Mouse (Mus musculus) liver (tissue): ENCODE data around the gene Eef1akmt1.
A peak's percentile ranks its signal among the peaks of the same experiment; 100 is the strongest.

Experiments
- DNase-seq: peaks from one replicate; pipeline ENCODE4 v3.0.0-alpha.2; 2020; ENCODE audit warnings: mixed read lengths

Eef1akmt1 gene

DNA sequence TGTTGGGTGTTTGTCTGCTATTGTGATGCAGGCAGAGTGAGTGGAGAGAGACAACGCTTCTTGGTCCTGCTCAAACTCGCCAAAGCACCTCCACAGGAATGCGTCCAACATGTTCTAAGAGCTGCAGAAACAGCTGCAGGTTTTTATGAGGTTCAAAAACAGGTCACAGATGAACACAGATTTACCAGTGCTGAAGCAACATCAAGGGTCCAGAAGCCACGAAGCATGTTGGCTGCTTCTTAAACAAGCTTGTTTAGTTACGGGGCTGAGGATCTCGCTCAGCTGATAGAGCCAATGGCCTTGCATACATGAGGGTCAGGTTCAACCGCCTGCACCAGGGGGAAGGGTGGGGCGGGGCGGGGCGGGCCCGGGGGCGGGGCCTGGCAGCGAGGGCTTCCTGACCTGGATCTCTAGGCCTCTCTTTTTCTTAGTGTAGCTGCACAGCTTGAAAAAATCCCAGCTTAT is 24.8 kb downstream of the Eef1akmt1 start:
- peak; percentile 72 for DNase-seq

GRCm38 (mm10) chr14:57546131-57546530 is 25.3 kb downstream of the Eef1akmt1 start:
- DNase-seq: no peak

DNA sequence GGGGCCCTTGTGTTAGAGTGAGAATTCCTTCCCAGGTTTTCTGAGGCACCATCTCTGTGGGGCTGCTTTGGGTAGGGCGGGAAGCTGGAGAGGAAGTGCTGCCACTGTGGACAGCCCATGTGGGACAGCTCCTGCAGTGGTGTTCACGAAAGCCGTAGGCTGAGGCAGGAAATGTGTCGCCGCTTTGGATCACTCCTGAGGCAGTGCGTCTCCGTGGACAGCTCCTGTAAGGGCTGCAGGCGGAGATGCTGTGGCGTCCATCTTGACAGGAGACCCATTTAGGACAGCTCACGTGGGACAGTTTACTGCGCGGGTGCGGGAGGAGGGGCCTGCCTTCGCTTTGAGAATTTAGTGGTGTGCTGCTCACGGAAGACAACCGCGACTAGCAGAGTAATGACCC is 25.9 kb downstream of the Eef1akmt1 start:
- no peak for DNase-seq

DNA sequence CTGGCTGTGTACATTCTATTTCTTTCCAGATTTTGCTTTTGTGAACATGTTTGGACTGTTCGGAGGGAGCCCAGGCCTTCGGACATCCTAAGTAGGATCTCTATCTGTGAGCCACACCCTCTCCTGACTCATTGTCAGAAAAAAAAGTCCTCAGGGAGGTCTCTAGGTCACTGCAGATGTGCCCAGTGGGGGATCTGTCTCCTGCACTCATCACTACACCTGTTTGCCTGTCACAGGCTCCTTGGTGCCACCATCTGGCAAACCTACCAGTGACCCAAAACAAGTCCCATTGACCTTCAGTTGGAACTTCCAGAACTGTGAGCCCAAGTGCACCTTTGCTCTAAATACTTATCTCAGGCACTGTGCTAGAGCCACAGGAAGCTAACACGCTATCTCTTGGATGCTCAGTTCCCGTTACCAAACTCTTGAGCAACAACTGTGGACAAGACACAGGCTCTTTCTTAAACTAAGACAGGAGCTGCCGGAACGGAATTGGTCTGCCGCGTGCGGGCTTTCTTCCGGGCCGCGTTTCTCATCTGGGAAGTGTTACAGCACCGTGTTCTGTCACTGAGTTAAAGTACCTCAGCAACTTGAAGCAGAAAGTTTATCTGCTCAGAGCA is 27.9 kb downstream of the Eef1akmt1 start:
- no peak for DNase-seq

- no peak for DNase-seq
These were observed 29.2 kb downstream of the Eef1akmt1 start for GRCm38 (mm10) chr14:57542231-57542630.

GRCm38 (mm10) chr14:57540683-57541082 is 30.7 kb downstream of the Eef1akmt1 start:
- DNase-seq: no peak

DNA sequence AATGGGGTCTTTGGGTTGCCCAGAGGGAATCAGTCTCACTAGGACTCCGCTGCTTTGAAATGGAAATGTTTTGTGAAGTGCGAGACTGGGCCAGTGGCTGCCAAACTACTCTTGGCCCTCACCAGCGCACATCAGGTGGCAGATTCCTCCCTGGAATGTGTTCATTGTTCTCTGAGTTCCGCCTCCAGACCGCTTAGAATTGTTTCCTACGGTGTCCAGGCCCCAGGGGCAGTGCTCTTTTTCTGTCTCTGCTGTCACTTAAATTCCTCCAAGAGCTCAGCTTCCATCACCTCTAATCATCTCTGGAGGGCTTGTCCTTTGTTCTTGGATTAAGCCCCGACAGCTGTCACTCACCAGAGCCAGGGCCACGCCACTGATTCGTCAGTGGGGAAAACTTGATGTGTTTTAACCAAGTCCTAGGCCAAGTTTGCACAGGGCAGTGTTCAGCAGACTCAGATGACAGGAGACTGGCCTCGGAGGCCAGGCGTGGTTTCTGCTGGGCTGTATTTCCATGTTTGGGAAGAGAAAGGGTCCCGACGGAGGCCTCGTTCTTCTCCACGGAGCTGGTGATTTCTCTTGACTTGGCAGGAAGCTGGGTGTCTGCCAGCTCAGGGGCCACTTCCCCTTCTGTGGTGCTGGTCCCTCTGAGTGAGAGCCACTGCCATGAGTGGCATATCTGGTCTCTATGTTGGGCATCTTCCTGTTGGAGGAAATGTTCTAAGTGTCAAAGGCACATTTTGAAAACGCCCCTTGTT is 34.0 kb downstream of the Eef1akmt1 start:
- peak; percentile 42 for DNase-seq

GRCm38 (mm10) chr14:57536820-57537219 is 34.6 kb downstream of the Eef1akmt1 start:
- DNase-seq: no peak

- no peak for DNase-seq
These were observed 35.8 kb downstream of the Eef1akmt1 start for GRCm38 (mm10) chr14:57535646-57536045.

- DNase-seq: no peak
These were observed 36.5 kb downstream of the Eef1akmt1 start for GRCm38 (mm10) chr14:57534961-57535360.

GRCm38 (mm10) chr14:57534346-57534745 is 37.1 kb downstream of the Eef1akmt1 start:
- DNase-seq: no peak

DNA sequence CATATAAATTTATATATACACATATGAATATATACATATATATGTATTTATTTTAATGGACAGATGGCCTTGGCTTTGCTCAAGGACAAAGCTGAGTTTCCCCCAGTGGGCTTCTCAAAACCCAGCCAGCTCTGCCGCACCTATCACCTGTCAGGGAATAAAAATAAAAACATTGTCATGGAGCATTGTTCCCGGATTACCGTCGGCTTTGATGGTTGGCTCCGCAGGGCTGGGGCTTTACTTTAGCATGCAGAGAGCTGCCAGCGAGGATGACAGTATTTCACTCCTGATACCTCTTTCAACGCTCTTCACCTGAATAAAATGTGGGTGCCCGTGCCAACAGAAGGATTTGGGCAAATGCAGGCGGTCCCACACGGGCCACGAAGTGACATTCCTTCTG is 37.6 kb downstream of the Eef1akmt1 start:
- no peak for DNase-seq

GRCm38 (mm10) chr14:57533214-57533613 is 38.2 kb downstream of the Eef1akmt1 start:
- DNase-seq: peak; percentile 54

GRCm38 (mm10) chr14:57532577-57532976 is 38.8 kb downstream of the Eef1akmt1 start:
- DNase-seq: no peak

GRCm38 (mm10) chr14:57529786-57530515 is 41.5 kb downstream of the Eef1akmt1 start:
- DNase-seq: no peak

DNA sequence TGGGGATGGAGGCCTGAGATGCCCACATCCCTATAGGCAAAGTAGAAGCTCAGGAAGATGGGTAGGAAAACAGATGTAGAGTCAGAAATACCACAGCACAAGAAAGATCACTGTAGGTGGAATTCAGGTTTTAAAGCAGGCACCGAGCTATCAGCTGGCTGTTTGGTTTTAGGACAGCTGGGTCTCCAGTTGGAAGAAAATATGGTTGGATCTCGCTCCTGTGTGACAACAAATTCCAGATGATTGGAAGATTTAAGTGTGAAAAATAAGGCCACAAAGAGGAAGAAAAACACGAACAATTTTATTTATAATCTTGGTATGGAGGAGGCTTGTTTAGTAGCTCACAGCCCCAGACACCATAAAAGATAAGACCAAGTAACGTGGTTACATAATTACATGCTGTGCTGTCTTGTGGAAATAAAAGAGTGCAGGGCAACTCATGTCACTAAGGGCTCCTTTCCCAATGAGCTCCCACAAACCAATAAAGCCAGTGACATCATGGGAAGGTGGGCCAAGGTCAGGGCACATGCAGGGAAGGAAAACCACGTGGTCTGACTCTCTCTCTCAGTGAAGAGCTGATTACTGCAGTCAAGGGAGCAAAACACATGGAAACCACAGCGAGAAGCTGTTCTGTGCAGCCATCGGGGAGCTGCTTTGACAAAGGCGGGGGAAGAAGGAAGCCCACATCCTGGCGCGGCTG is 42.2 kb downstream of the Eef1akmt1 start:
- DNase-seq: no peak

- no peak for DNase-seq
These were observed 43.8 kb downstream of the Eef1akmt1 start for GRCm38 (mm10) chr14:57527598-57527997.

DNA sequence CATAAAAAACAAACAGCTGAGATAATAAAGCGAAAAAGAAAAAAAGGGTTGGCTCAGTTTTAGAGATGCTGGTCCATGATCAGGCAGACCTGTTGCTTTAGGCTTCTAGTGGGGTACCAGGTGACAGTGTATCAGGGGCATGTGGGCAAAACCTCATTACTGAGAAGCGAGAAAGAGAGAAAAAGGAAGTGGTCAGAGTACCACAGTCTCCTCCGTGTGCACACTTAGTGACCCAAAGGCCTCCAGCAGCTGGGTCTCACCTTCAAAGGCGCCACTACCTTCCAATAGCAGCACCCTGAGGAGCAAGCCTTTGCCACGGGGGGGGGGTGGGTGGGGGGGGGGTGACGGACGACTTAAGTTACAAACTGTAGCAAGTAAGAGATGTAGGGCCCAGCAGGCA is 44.3 kb downstream of the Eef1akmt1 start:
- DNase-seq: no peak

DNA sequence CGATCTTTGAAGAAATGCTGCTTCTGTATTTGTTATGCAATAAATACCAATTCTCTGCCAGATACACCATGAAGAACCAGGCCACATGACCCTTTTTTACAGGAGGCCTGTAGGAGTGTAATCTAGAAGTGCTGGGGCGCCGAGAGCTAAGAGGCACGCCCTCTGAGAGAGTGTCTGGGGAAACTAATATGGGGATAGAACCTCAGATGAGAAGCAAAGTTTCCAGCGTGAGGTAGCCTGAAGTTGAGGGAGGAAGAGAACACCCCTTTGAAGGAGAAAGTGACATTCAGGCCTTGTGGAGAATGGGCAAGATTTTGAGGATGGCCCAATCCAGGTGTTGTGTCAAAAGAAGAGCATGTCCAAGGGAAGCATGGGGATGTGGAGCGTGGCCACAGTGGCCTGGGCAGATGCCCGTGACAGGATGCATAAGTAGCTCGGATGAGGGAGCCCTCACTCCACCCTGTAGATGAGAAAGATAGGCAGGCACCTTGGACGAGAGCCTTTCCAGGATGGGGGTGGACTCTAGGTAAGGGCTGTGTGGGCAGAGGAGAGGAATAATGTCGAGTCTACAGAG is 45.3 kb downstream of the Eef1akmt1 start:
- no peak for DNase-seq

DNA sequence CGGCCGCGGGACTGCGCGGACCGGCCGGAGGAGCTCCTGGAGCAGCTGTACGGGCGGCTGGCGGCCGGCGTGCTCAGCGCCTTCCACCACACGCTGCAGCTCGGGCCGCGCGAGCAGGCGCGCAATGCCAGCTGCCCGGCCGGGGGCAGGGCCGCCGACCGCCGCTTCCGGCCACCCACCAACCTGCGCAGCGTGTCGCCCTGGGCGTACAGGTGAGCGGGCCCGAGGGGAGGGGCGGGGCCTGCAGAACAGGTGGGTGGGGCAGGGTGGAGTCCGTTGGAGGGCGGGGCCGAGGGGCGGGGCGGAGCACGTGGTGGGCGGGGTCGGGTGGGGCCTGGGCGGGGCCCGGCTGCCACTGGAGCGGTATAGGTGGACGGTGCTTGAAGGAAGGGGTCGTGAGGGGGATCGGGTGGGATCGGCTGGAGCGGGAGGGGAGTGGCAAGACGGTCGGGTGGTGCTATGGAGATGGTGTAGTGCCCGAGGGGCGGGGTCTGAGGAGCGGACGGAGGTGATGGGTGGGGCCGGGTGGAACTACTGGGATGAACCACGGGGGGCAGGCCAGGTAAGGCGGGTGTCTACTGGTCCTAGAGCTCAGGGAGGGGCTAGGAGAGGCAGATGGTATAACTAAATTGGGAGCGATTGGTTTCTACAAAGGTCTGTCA is 45.9 kb downstream of the Eef1akmt1 start:
- peak; percentile 69 for DNase-seq

DNA sequence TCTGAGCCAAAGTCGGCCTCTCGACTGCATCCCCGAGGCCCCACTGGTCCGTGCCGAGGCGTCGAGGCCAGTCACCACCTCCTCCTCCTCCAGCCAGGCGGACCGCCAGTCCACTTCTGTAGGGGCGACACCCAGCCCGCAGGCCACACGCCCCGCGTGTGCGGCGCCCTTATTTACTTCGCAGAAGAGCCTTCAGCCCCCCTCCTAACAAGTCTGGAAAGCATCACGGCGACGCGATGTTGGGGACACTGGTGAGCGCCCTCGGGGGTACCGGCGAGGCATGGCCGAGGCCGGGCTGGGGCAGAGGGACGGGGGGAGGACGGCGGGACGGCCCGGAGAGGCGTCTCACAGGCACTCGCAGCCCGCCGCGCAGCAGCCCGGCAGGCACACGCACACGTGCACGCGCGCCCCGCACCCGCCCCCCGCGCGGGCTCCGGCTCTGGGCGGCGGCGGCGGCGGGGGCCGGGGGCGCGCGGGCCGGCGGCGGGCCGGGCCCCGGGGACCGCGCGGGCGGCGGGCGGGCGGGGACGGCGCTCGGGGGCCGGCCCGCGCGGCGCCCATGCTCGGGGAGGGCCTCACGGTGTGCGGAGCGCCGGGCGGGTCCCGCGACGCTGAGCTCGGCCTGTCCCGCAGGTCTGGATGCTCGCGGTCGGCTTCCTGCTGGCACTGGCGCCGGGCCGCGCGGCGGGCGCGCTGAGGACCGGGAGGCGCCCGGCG is 46.6 kb downstream of the Eef1akmt1 start, which contains the start of gene Il17d:
Gene Il17d (plus strand): TSS at position 107 of the 717 bp plus-strand sequence.
- DNase-seq: no peak
